Comparison of ENCODE assay signal across 8 mouse cellular contexts in the genomic region with DNA sequence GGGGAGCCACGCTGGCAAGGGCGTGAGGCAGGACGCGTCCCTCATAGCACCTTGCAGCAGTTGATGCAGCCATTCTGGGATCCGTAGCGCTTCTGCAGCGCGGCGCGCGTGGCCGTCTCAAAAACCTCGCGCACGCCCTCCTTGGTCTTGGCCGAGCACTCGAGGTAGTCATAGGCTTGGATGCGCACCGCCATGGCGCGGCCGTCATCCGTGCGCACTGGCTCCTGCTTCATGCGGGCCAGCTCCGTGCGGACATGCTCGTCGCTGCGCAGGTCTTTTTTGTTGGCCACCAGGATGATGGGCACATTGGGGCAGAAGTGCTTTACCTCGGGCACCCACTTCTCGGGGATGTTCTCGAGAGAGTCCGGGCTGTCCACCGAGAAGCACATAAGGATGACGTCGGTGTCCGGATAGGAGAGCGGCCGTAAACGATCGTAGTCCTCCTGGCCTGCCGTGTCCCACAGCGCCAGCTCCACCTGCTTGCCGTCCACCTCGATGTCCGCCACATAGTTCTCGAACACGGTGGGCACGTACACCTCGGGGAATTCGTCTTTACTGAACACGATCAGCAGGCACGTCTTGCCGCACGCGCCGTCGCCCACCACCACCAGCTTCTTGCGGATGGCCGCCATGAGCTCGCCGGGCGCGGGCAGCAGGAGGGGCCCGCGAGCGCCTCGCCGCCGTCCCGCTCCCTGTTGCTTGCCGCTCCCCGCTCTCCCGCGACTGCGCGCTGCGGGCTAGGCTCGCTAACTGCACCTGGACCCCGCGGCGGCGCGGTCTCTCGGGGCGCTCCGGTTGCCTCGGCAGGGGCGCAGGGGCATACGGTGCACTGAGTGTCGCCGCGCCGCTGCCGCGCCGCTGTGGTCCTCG. TPM values are rescaled to one million over a fixed set of nuclear protein-coding genes. Genes with fewer than 3 reads are reported as not detected.
A peak's percentile ranks its signal among the peaks of the same experiment; 100 is the strongest.
DNase-seq lines count a peak whose midpoint lies in the region; ATAC-seq and TF ChIP-seq lines count a peak whose summit lies in the region.

No protein-coding gene starts in this region.

- peaks cover 24% of the 10 kb centered on the region for H3K4me1 ChIP-seq in forebrain, postnatal 0 days (ENCODE audit: insufficient read depth)

- H3K4me2 ChIP-seq in forebrain, postnatal 0 days (ENCODE audit: low read depth): peak overlapping the region; percentile 89

- no peaks in the 10 kb centered on the region for H3K36me3 ChIP-seq in forebrain, postnatal 0 days (ENCODE audit: insufficient read depth)
- no peaks in the 10 kb centered on the region for H3K36me3 ChIP-seq in macrophage (ENCODE audit: inconsistent target)

- no peak for TF ChIP-seq CTCF in Patski (IDR thresholded peaks at IDR 0.05)
- peak; percentile 12; the same call in 1 of the 2 replicates for TF ChIP-seq CTCF in forebrain, postnatal 0 days (IDR thresholded peaks at IDR 0.05; ENCODE audit: low read depth)

- no peak for DNase-seq in Patski (ENCODE audit: low read depth, low spot score)
- peak; percentile 71 for DNase-seq in cerebellum, adult 11 months
- DNase-seq in forebrain, postnatal 0 days: peak; percentile 80
- peak; percentile 52 to 74 for DNase-seq in layer of hippocampus, postnatal 25 days (ENCODE audit: extremely low spot score in 1 of 2, low spot score in 1 of 2)
- DNase-seq in retina, postnatal 7 days (ENCODE audit: low read depth, low spot score): peak; percentile 40

- in situ Hi-C loops in Patski (cut with MboI; ENCODE audit: low pct_unique_long_range_greater_than_20kb): no loop called here

- ATAC-seq in Patski: peak; percentile 27
- ATAC-seq in forebrain, postnatal 0 days: peak; percentile 57
- peak; percentile 13 to 25 for ATAC-seq in hematopoietic stem cell, adult 5-6 weeks (replicated peaks in 1 of 2; ENCODE audit: insufficient read depth in 1 of 2, low FRiP score in 2 of 2, low TSS enrichment in 1 of 2, low read depth in 1 of 2, poor library complexity in 2 of 2, severe bottlenecking in 2 of 2)
- ATAC-seq in erythroid progenitor cell, adult 5-6 weeks (replicated peaks; ENCODE audit: low FRiP score, poor library complexity, severe bottlenecking): no peak

- no peaks in the 10 kb centered on the region for H3K27me3 ChIP-seq in Patski
- H3K27me3 ChIP-seq in forebrain, postnatal 0 days (ENCODE audit: insufficient read depth, low read length): no peaks in the 10 kb centered on the region

- 2% methylated on average over 96 of the region's 99 CpGs for WGBS in forebrain, postnatal 0 days
- WGBS in macrophage (ENCODE audit: missing documents): under 1% methylated on average over 97 of the region's 99 CpGs

- H3K27ac ChIP-seq in forebrain, postnatal 0 days (ENCODE audit: low read depth, low read length): peak overlapping the region; percentile 100
- peak overlapping the region; percentile 74 for H3K27ac ChIP-seq in macrophage

- peak overlapping the region; percentile 100 for H3K9ac ChIP-seq in forebrain, postnatal 0 days

- peaks cover 34% of the 10 kb centered on the region for H3K79me2 ChIP-seq in macrophage (ENCODE audit: inconsistent target)

- CTCF ChIA-PET in Patski (lab: Charles Lee): interaction anchor here (0.7 to 4.5 kb wide), 9 partner anchors 28 to 178 kb away, joined by 3 to 30 read pairs (median 6); no protein-coding TSS in a partner anchor

- POLR2A ChIA-PET in Patski (lab: Charles Lee): interaction anchor here (0.6 to 4.9 kb wide), 19 partner anchors 11 to 185 kb away, joined by 3 to 23 read pairs (median 4); a partner anchor contains a TSS

- no peaks in the 10 kb centered on the region for H3K9me3 ChIP-seq in forebrain, postnatal 0 days (ENCODE audit: low read length)

- H3K4me3 ChIP-seq in forebrain, postnatal 0 days (ENCODE audit: low read depth, low read length): peak overlapping the region; percentile 94
- H3K4me3 ChIP-seq in macrophage (ENCODE audit: inconsistent target): peak overlapping the region; percentile 77

RNA-seq across cellular contexts. Expression of a gene that starts 0.6 kb away (rescaled TPM):
- 217 TPM for polyA plus RNA-seq in Patski (2021)
- 278 and 289 TPM in 2 replicates for total RNA-seq in forebrain, postnatal 0 days (2014; rRNA removed)
- polyA plus RNA-seq in forebrain, postnatal 0 days (2015; fragmentation: Nextera tagmentation; extraction: Ambion mirVana): 69.9 and 78.9 TPM in 2 replicates
- 66.2 and 68.6 TPM in 2 replicates for total RNA-seq in hematopoietic stem cell, adult 5-6 weeks (2017)
- total RNA-seq in layer of hippocampus, postnatal 25 days (2021): 100 to 1,000 TPM; 336 to 418 TPM
- 100 to 1,000 TPM in 6 of 26 experiments, 10 to 100 TPM in 20; 29.2 to 170 (median 66.5) TPM for total RNA-seq in macrophage (2018; cell fraction: chromatin; rRNA removed)
- total RNA-seq in macrophage (2018; cell fraction: cytosol; rRNA removed): 100 to 1,000 TPM in 16 of 26 experiments, 10 to 100 TPM in 10; 69.8 to 600 (median 172) TPM
- 100 to 1,000 TPM in 18 of 26 experiments, 10 to 100 TPM in 8; 52.3 to 342 (median 141) TPM for total RNA-seq in macrophage (2018; cell fraction: nucleus; rRNA removed)
- 52.5 to 182 TPM (median 116 TPM) in 3 replicates for polyA plus RNA-seq in macrophage (2018)
- 8.3 and 23.5 TPM in 2 replicates for total RNA-seq in erythroid progenitor cell, adult 5-6 weeks (2015; ENCODE audit: low replicate concordance)
- 5.4 and 5.5 TPM in 2 replicates for total RNA-seq in erythroid progenitor cell, adult 5-6 weeks (2017; ENCODE audit: low replicate concordance)
